8 mouse cellular contexts compared by ENCODE assay signal in the genomic region with DNA sequence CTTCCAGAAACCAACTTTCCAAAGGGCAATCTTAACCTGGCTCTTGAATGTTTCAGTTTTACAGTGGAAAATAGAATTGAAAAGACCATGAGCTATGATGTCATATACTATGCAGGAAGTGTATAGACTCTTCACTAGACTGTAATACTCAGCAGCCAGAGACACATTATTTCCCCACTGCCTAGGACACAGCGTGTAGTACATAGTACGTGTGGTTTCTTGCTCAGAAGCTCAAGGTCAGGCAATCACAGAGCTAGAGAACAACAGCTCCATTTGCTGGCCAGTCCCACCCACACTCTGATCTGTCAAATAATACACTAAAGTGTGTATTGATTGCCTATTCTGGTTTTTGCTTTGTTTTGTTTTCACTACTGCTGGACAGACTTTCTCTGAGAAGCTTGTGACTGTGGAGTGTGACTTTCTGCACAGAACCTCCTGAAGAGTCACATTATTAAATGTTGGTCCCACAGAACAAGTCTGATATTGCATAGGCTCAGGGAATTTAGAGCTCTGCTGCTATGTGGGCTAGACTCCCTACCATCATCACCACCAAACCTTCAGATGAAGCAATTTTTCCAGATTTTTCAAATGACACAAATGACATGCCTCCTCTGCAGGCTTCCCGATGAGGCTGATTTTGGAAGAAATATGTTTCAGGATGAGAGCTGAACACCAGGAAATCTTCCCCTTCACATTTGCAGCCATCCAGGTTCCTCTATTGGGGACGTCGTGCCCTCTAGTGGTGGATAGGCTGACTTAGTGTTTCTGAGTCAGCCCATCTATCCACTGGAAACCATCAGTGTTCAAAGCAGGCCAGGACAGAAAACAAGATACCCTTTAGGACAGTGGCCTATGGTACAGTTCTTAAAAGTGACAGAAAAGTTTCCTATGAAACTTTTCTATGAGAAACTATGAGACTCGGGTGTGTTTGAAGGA.
DNase-seq lines count a peak whose midpoint lies in the region; ATAC-seq lines count a peak whose summit lies in the region.

No protein-coding gene starts in this region.

- H3K4me1 ChIP-seq in forebrain, embryonic 13.5 days, result no peaks in the 10 kb centered on the region
- H3K4me1 ChIP-seq in hindbrain, embryonic 15.5 days (replicated peaks), result no peaks in the 10 kb centered on the region

- peak; percentile 50 to 78 for DNase-seq in adrenal gland, adult (ENCODE audit: inconsistent age in 2 of 2, low spot score in 1 of 2)
- no peak for DNase-seq in adrenal gland, adult 8-10 months
- DNase-seq in c-Kit-positive CD71-negative TER-119-negative erythroid progenitor cells, embryonic 14.5 days (ENCODE audit: low read depth), result peak; percentile 38
- peak; percentile 41 to 68 for DNase-seq in layer of hippocampus, postnatal 25 days (ENCODE audit: extremely low spot score in 1 of 2, low spot score in 1 of 2)
- peak; percentile 75 for DNase-seq in lung, postnatal 36 days
- peak; percentile 72 for DNase-seq in right cerebral cortex, postnatal 14 days

- no peaks in the 10 kb centered on the region for H3K36me3 ChIP-seq in forebrain, embryonic 13.5 days (ENCODE audit: poor library complexity, severe bottlenecking)
- H3K36me3 ChIP-seq in hindbrain, embryonic 15.5 days, result no peaks in the 10 kb centered on the region

- H3K4me2 ChIP-seq in forebrain, embryonic 13.5 days, result no peak overlapping the region
- H3K4me2 ChIP-seq in hindbrain, embryonic 15.5 days, result no peak overlapping the region

- 36% methylated on average over 6 of the region's 6 CpGs for WGBS in forebrain, embryonic 13.5 days
- 38% methylated on average over 6 of the region's 6 CpGs for WGBS in hindbrain, embryonic 15.5 days

- H3K27me3 ChIP-seq in forebrain, embryonic 13.5 days, result no peaks in the 10 kb centered on the region
- H3K27me3 ChIP-seq in hindbrain, embryonic 15.5 days, result no peaks in the 10 kb centered on the region

- no peak overlapping the region for H3K27ac ChIP-seq in forebrain, embryonic 13.5 days
- no peak overlapping the region for H3K27ac ChIP-seq in hindbrain, embryonic 15.5 days (replicated peaks)

- H3K4me3 ChIP-seq in forebrain, embryonic 13.5 days, result no peak overlapping the region
- H3K4me3 ChIP-seq in hindbrain, embryonic 15.5 days, result no peak overlapping the region

- peak; percentile 82 for ATAC-seq in forebrain, embryonic 13.5 days
- ATAC-seq in hindbrain, embryonic 15.5 days (ENCODE audit: low FRiP score, low read depth), result peak; percentile 87

- H3K9ac ChIP-seq in forebrain, embryonic 13.5 days, result no peak overlapping the region
- no peak overlapping the region for H3K9ac ChIP-seq in hindbrain, embryonic 15.5 days

- H3K9me3 ChIP-seq in forebrain, embryonic 13.5 days (replicated peaks), result no peaks in the 10 kb centered on the region
- no peaks in the 10 kb centered on the region for H3K9me3 ChIP-seq in hindbrain, embryonic 15.5 days
